ENCODE assay signal across 28 mouse cellular contexts in genomic region chr2:69530126-69530525, GRCm38 (mm10). TPM values are rescaled to one million over a fixed set of nuclear protein-coding genes. Genes with fewer than 3 reads are reported as not detected.
A peak's percentile ranks its signal among the peaks of the same experiment; 100 is the strongest.
DNase-seq lines count a peak whose midpoint lies in the region; ATAC-seq and TF ChIP-seq lines count a peak whose summit lies in the region.
"Had no signal": no experiment of that assay in that cellular context is flagged by ENCODE, and none has a peak within 500 bp of the region (broad histone marks: within the 10 kb centered on the region; RNA-seq: fewer than 3 reads in every experiment).

No protein-coding gene starts in this region.

- H3K27me3 ChIP-seq in heart, embryonic 11.5 days (ENCODE audit: control insufficient read depth, insufficient read depth, low read length): no peaks in the 10 kb centered on the region
- no peaks in the 10 kb centered on the region for H3K27me3 ChIP-seq in liver, embryonic 13.5 days
- no peaks in the 10 kb centered on the region for H3K27me3 ChIP-seq in liver, postnatal 0 days (ENCODE audit: insufficient read depth, low read length)
- no peaks in the 10 kb centered on the region for H3K27me3 ChIP-seq in embryonic facial prominence, embryonic 10.5 days (replicated peaks; ENCODE audit: low read depth, poor library complexity, severe bottlenecking)
- H3K27me3 ChIP-seq: embryonic facial prominence, embryonic 15.5 days; forebrain, embryonic 13.5 days; intestine, embryonic 15.5 days; limb, embryonic 12.5 days; neural tube, embryonic 15.5 days had no signal

- TF ChIP-seq EP300 in liver, postnatal 0 days (IDR thresholded peaks at IDR 0.05; ENCODE audit: low read depth): no peak

- H3K4me2 ChIP-seq in heart, embryonic 11.5 days: no peak overlapping the region
- H3K4me2 ChIP-seq in liver, embryonic 13.5 days: no peak overlapping the region
- no peak overlapping the region for H3K4me2 ChIP-seq in liver, postnatal 0 days (ENCODE audit: low read depth, low read length)
- H3K4me2 ChIP-seq: embryonic facial prominence, embryonic 15.5 days; forebrain, embryonic 13.5 days; intestine, embryonic 15.5 days; limb, embryonic 12.5 days; neural tube, embryonic 15.5 days had no signal

- DNase-seq in heart, adult 9 months (ENCODE audit: low spot score in 2 of 2): no peak
- no peak for DNase-seq in liver, embryonic 13.5 days
- no peak for DNase-seq in liver, postnatal 0 days
- peak; percentile 23 for DNase-seq in embryo, embryonic 10.5 days (ENCODE audit: low spot score)
- DNase-seq in embryonic facial prominence, embryonic 10.5 days (ENCODE audit: low spot score): peak; percentile 20
- DNase-seq in urinary bladder, adult 18-20 months (ENCODE audit: low spot score in 2 of 2): no peak
- DNase-seq: adrenal gland, adult 8-10 months; B cell, adult 2 months; cerebellum, adult 2 months; cerebellum, postnatal 14 days; gastrocnemius, adult 2 months; kidney, adult 2 months; kidney, postnatal 36 days; lung, postnatal 36 days; midbrain, embryonic 14.5 days; right cerebral cortex, adult 18-20 months; spleen, adult 18-20 months; thymus, postnatal 14 days had no signal

- no peaks in the 10 kb centered on the region for H3K36me3 ChIP-seq in heart, embryonic 11.5 days (ENCODE audit: control insufficient read depth, insufficient read depth, low read length)
- H3K36me3 ChIP-seq in liver, embryonic 13.5 days: no peaks in the 10 kb centered on the region
- H3K36me3 ChIP-seq in liver, postnatal 0 days (replicated peaks; ENCODE audit: insufficient read depth, low read length): no peaks in the 10 kb centered on the region
- H3K36me3 ChIP-seq in embryonic facial prominence, embryonic 10.5 days (replicated peaks): no peaks in the 10 kb centered on the region
- H3K36me3 ChIP-seq: embryonic facial prominence, embryonic 15.5 days; intestine, embryonic 15.5 days; limb, embryonic 12.5 days; neural tube, embryonic 15.5 days had no signal

- 38% methylated on average over 5 of the region's 5 CpGs for WGBS in heart, embryonic 11.5 days (ENCODE audit: insufficient replicate concordance)
- WGBS in liver, embryonic 13.5 days (ENCODE audit: insufficient replicate concordance): 50% methylated on average over 5 of the region's 5 CpGs
- 58% methylated on average over 5 of the region's 5 CpGs for WGBS in liver, postnatal 0 days (ENCODE audit: insufficient replicate concordance)
- 50% methylated on average over 5 of the region's 5 CpGs for WGBS in embryonic facial prominence, embryonic 10.5 days

- peaks cover 11% of the 10 kb centered on the region for H3K4me1 ChIP-seq in heart, embryonic 11.5 days (ENCODE audit: control insufficient read depth, insufficient read depth, low read length)
- peaks cover 13% of the 10 kb centered on the region for H3K4me1 ChIP-seq in liver, embryonic 13.5 days (replicated peaks)
- H3K4me1 ChIP-seq in liver, postnatal 0 days (ENCODE audit: insufficient read depth): no peaks in the 10 kb centered on the region; the same call in 1 of the 2 replicates
- peaks cover 21% of the 10 kb centered on the region for H3K4me1 ChIP-seq in embryonic facial prominence, embryonic 10.5 days
- H3K4me1 ChIP-seq: embryonic facial prominence, embryonic 15.5 days; intestine, embryonic 15.5 days; neural tube, embryonic 15.5 days had no signal

- no peak for TF ChIP-seq CTCF in liver, postnatal 0 days (IDR thresholded peaks at IDR 0.05; ENCODE audit: low read depth)

- H3K9ac ChIP-seq in heart, embryonic 11.5 days (ENCODE audit: low read depth, low read length): no peak overlapping the region
- no peak overlapping the region for H3K9ac ChIP-seq in liver, embryonic 13.5 days
- no peak overlapping the region for H3K9ac ChIP-seq in liver, postnatal 0 days (replicated peaks)
- H3K9ac ChIP-seq: embryonic facial prominence, embryonic 15.5 days; forebrain, embryonic 13.5 days; intestine, embryonic 15.5 days; limb, embryonic 12.5 days; neural tube, embryonic 15.5 days had no signal

- no peak for ATAC-seq in heart, embryonic 11.5 days (replicated peaks; ENCODE audit: insufficient number of reproducible peaks, low FRiP score, low TSS enrichment)
- ATAC-seq in liver, embryonic 13.5 days (ENCODE audit: low read depth): peak; percentile 29; the same call in 1 of the 2 replicates
- ATAC-seq in liver, postnatal 0 days: no peak
- ATAC-seq: activated CD4-positive, CD25-positive, alpha-beta regulatory T cell, adult 4 months; forebrain, embryonic 13.5 days; hindbrain, postnatal 0 days; intestine, embryonic 15.5 days had no signal

- H3K9me3 ChIP-seq in heart, embryonic 11.5 days (replicated peaks; ENCODE audit: control insufficient read depth, low read length): no peaks in the 10 kb centered on the region
- no peaks in the 10 kb centered on the region for H3K9me3 ChIP-seq in liver, embryonic 13.5 days (replicated peaks)
- no peaks in the 10 kb centered on the region for H3K9me3 ChIP-seq in liver, postnatal 0 days (ENCODE audit: low read length)
- no peaks in the 10 kb centered on the region for H3K9me3 ChIP-seq in embryonic facial prominence, embryonic 10.5 days
- H3K9me3 ChIP-seq: embryonic facial prominence, embryonic 15.5 days; forebrain, embryonic 13.5 days; intestine, embryonic 15.5 days; limb, embryonic 12.5 days; neural tube, embryonic 15.5 days had no signal

- peak overlapping the region; percentile 37; the same call in 1 of the 2 replicates for H3K27ac ChIP-seq in heart, embryonic 11.5 days (ENCODE audit: low read depth, low read length)
- H3K27ac ChIP-seq in liver, embryonic 13.5 days: no peak overlapping the region
- H3K27ac ChIP-seq in liver, postnatal 0 days (ENCODE audit: low read depth): no peak overlapping the region
- H3K27ac ChIP-seq in embryonic facial prominence, embryonic 10.5 days (replicated peaks): peak overlapping the region; percentile 60
- H3K27ac ChIP-seq: embryonic facial prominence, embryonic 15.5 days; forebrain, embryonic 13.5 days; gastrocnemius, adult 2 months; hindbrain, postnatal 0 days; intestine, embryonic 15.5 days; layer of hippocampus, adult 2 months; left cerebral cortex, adult 2 months; limb, embryonic 12.5 days; neural tube, embryonic 15.5 days had no signal

- H3K4me3 ChIP-seq in heart, embryonic 11.5 days (ENCODE audit: low read depth, low read length): no peak overlapping the region
- no peak overlapping the region for H3K4me3 ChIP-seq in liver, embryonic 13.5 days (replicated peaks)
- no peak overlapping the region for H3K4me3 ChIP-seq in liver, postnatal 0 days (ENCODE audit: low read depth, low read length)
- no peak overlapping the region for H3K4me3 ChIP-seq in embryonic facial prominence, embryonic 10.5 days
- H3K4me3 ChIP-seq: embryonic facial prominence, embryonic 15.5 days; forebrain, embryonic 13.5 days; gastrocnemius, adult 2 months; intestine, embryonic 15.5 days; layer of hippocampus, adult 2 months; left cerebral cortex, adult 2 months; limb, embryonic 12.5 days; neural tube, embryonic 15.5 days had no signal

RNA-seq across cellular contexts. Expression of gene Lrp2, which starts 55.7 kb away (rescaled TPM):
- polyA plus RNA-seq in heart, embryonic 11.5 days (2014; fragmentation: Nextera tagmentation; extraction: Ambion mirVana): 0.65 and 1.0 TPM in 2 replicates
- polyA plus RNA-seq in liver, embryonic 13.5 days (2015; fragmentation: Nextera tagmentation; extraction: Ambion mirVana): 0.06 and 0.09 TPM in 2 replicates
- 0.02 and 0.05 TPM in 2 replicates for polyA plus RNA-seq in liver, postnatal 0 days (2015; fragmentation: Nextera tagmentation; extraction: Ambion mirVana)
- 1.5 and 1.6 TPM in 2 replicates for polyA plus RNA-seq in embryonic facial prominence, embryonic 10.5 days (2016; fragmentation: Nextera tagmentation; extraction: Ambion mirVana)
- polyA plus RNA-seq: limb, embryonic 12.5 days had no signal

Comparison
In these comparisons a context has a peak if more than half of its experiments do, and no peak if none do; other contexts are left out.
1. H3K27ac ChIP-seq: peak in heart, embryonic 11.5 days (single experiment) and embryonic facial prominence, embryonic 10.5 days (single experiment); none in liver, embryonic 13.5 days (single experiment) and liver, postnatal 0 days (single experiment).
2. DNase-seq: peak in embryo, embryonic 10.5 days (single experiment) and embryonic facial prominence, embryonic 10.5 days (single experiment); none in heart, adult 9 months (0 of 2), liver, embryonic 13.5 days (single experiment), liver, postnatal 0 days (single experiment) and urinary bladder, adult 18-20 months (0 of 2).